Mouse (Mus musculus) myocyte (in vitro differentiated cells): ENCODE measurements around the gene Trim58. TPM values are rescaled to one million over a fixed set of nuclear protein-coding genes. Genes with fewer than 3 reads are reported as not detected.

Experiments
- H3K27me3 ChIP-seq: one replicate; pipeline ENCODE4 v1.6.1; 2011; ENCODE audit not compliant: control insufficient read depth, insufficient read depth, insufficient read length
- H3K36me3 ChIP-seq: one replicate; pipeline ENCODE4 v1.6.1; 2011; ENCODE audit not compliant: control insufficient read depth, insufficient read depth
- H3K4me2 ChIP-seq: one replicate; pipeline ENCODE4 v1.6.1; 2011; ENCODE audit warnings: low read depth, control low read depth
- H3K4me3 ChIP-seq: one replicate; pipeline ENCODE4 v1.5.1; 2011; ENCODE audit warnings: mild to moderate bottlenecking, control low read depth, moderate library complexity
- H3K79me2 ChIP-seq: one replicate; pipeline ENCODE4 v1.6.1; 2011; ENCODE audit not compliant: control insufficient read depth, insufficient read depth
- H3ac ChIP-seq: one replicate; pipeline ENCODE4 v1.6.1; 2011; ENCODE audit not compliant: control insufficient read depth, insufficient read length
- CEBPB ChIP-seq: IDR thresholded peaks from 2 replicates; pipeline ENCODE4 v1.6.1; 2011; ENCODE audit warnings: mild to moderate bottlenecking, moderate library complexity; ENCODE audit not compliant: poor library complexity, insufficient read depth, severe bottlenecking
- E2F4 ChIP-seq: IDR thresholded peaks from one replicate; pipeline ENCODE4 v1.6.1; 2011; ENCODE audit warnings: mild to moderate bottlenecking, control low read depth, moderate library complexity; ENCODE audit not compliant: insufficient read depth
- MAX ChIP-seq: IDR thresholded peaks from one replicate; pipeline ENCODE4 v1.6.1; 2011; ENCODE audit warnings: low read depth, mild to moderate bottlenecking, control low read depth
- MYOD1 ChIP-seq, 3 experiments: IDR thresholded peaks; one replicate each; pipeline ENCODE4 v1.6.1; 2011; ENCODE audit warnings: control low read depth in 2 of 3, low read depth in 2 of 3, mild to moderate bottlenecking in 2 of 3, moderate library complexity in 1 of 3; ENCODE audit not compliant: insufficient read length in 2 of 3, control insufficient read depth in 1 of 3
- MYOG ChIP-seq, 3 experiments: IDR thresholded peaks; one replicate each; pipeline ENCODE4 v1.6.1; 2011; ENCODE audit warnings: control low read depth in 2 of 3, low read depth in 2 of 3, mild to moderate bottlenecking in 2 of 3; ENCODE audit not compliant: insufficient read length in 2 of 3, control insufficient read depth in 1 of 3, insufficient read depth in 1 of 3
- POLR2A ChIP-seq: IDR thresholded peaks from one replicate; pipeline ENCODE4 v1.6.1; 2011; ENCODE audit warnings: low read depth, mild to moderate bottlenecking, control low read depth, moderate library complexity; ENCODE audit not compliant: insufficient read length
- POLR2AphosphoS2 ChIP-seq: IDR thresholded peaks from one replicate; pipeline ENCODE4 v1.6.1; 2011; ENCODE audit warnings: low read depth, control low read depth; ENCODE audit not compliant: insufficient read length
- REST ChIP-seq: IDR thresholded peaks from one replicate; pipeline ENCODE4 v1.6.1; 2011; ENCODE audit warnings: mild to moderate bottlenecking, control low read depth, moderate library complexity; ENCODE audit not compliant: insufficient read depth, insufficient read length
- SRF ChIP-seq: IDR thresholded peaks from one replicate; pipeline ENCODE4 v1.6.1; 2011; ENCODE audit warnings: low read depth; ENCODE audit not compliant: control insufficient read depth, insufficient read length
- TCF12 ChIP-seq: IDR thresholded peaks from one replicate; pipeline ENCODE4 v1.6.1; 2011; ENCODE audit warnings: mild to moderate bottlenecking, control low read depth; ENCODE audit not compliant: poor library complexity, insufficient read depth, severe bottlenecking
- TCF3 ChIP-seq: IDR thresholded peaks from one replicate; pipeline ENCODE4 v1.6.1; 2011; ENCODE audit warnings: low read depth, control low read depth; ENCODE audit not compliant: insufficient read length
- USF1 ChIP-seq: IDR thresholded peaks from one replicate; pipeline ENCODE4 v1.6.1; 2011; ENCODE audit warnings: low read depth, mild to moderate bottlenecking, control low read depth, moderate library complexity
- polyA plus RNA-seq: library from polyadenylated mRNA; unstranded; fragments of >200 nt; fragmentation: generic; extraction: Trizol; gene quantifications from one replicate; pipeline ENCODE4 v1.2.1, GENCODE M21; 2012; ENCODE audit warnings: missing spikeins

Gene Trim58
- polyA plus RNA-seq, 1 experiment, result not detected

- no peaks in the 10 kb centered on the region for H3K79me2 ChIP-seq
- no peaks in the 10 kb centered on the region for H3K36me3 ChIP-seq
- H3K4me2 ChIP-seq, result no peak overlapping the region
- no peak overlapping the region for H3ac ChIP-seq
- no peaks in the 10 kb centered on the region for H3K27me3 ChIP-seq
- TF ChIP-seq MAX, result no peak
- no peak for TF ChIP-seq MYOG (IDR thresholded peaks at IDR 0.05; ENCODE audit: control insufficient read depth in 1 of 3, insufficient read depth in 1 of 3, insufficient read length in 2 of 3, low read depth in 2 of 3)
- no peak for TF ChIP-seq MYOD1 (IDR thresholded peaks at IDR 0.05; ENCODE audit: control insufficient read depth in 1 of 3, insufficient read length in 2 of 3, low read depth in 2 of 3)
- TF ChIP-seq E2F4, result no peak
- TF ChIP-seq TCF3, result no peak
- TF ChIP-seq POLR2AphosphoS2, result no peak
- TF ChIP-seq REST, result no peak
- H3K4me3 ChIP-seq, result no peak overlapping the region
These were observed 37.3 kb upstream of the Trim58 start for GRCm38 (mm10) chr11:58602800-58603560.

- H3K27me3 ChIP-seq, result no peaks in the 10 kb centered on the region
- H3K4me3 ChIP-seq, result no peak overlapping the region
- TF ChIP-seq E2F4 (no peak), USF1 (no peak), REST (no peak), MYOD1 (IDR thresholded peaks at IDR 0.05; ENCODE audit: control insufficient read depth in 1 of 3, insufficient read length in 2 of 3, low read depth in 2 of 3) (no peak), POLR2A (no peak), SRF (no peak), CEBPB (no peak), MAX (no peak), TCF3 (no peak), MYOG (IDR thresholded peaks at IDR 0.05; ENCODE audit: control insufficient read depth in 1 of 3, insufficient read depth in 1 of 3, insufficient read length in 2 of 3, low read depth in 2 of 3) (no peak), TCF12 (no peak), POLR2AphosphoS2 (no peak)
- no peak overlapping the region for H3ac ChIP-seq
- no peaks in the 10 kb centered on the region for H3K79me2 ChIP-seq
- H3K36me3 ChIP-seq, result no peaks in the 10 kb centered on the region
- H3K4me2 ChIP-seq, result no peak overlapping the region
These were observed 35.6 kb upstream of the Trim58 start for GRCm38 (mm10) chr11:58604688-58605087.

GRCm38 (mm10) chr11:58605228-58605627, 35.0 kb upstream of the Trim58 start:
- Histone ChIP-seq H3ac (no peak overlapping the region), H3K4me3 (no peak overlapping the region), H3K79me2 (no peaks in the 10 kb centered on the region), H3K27me3 (no peaks in the 10 kb centered on the region), H3K36me3 (no peaks in the 10 kb centered on the region), H3K4me2 (no peak overlapping the region)
- no peak for TF ChIP-seq MAX
- TF ChIP-seq TCF3, result no peak
- no peak for TF ChIP-seq E2F4
- no peak for TF ChIP-seq POLR2AphosphoS2
- no peak for TF ChIP-seq CEBPB
- TF ChIP-seq TCF12, result no peak
- TF ChIP-seq SRF, result no peak
- no peak for TF ChIP-seq USF1
- no peak for TF ChIP-seq REST
- no peak for TF ChIP-seq POLR2A
- TF ChIP-seq MYOD1 (IDR thresholded peaks at IDR 0.05; ENCODE audit: control insufficient read depth in 1 of 3, insufficient read length in 2 of 3, low read depth in 2 of 3), result no peak
- no peak for TF ChIP-seq MYOG (IDR thresholded peaks at IDR 0.05; ENCODE audit: control insufficient read depth in 1 of 3, insufficient read depth in 1 of 3, insufficient read length in 2 of 3, low read depth in 2 of 3)

GRCm38 (mm10) chr11:58606177-58606919, 33.9 kb upstream of the Trim58 start:
- no peaks in the 10 kb centered on the region for H3K36me3 ChIP-seq
- no peaks in the 10 kb centered on the region for H3K79me2 ChIP-seq
- no peak overlapping the region for H3K4me2 ChIP-seq
- no peaks in the 10 kb centered on the region for H3K27me3 ChIP-seq
- no peak overlapping the region for H3ac ChIP-seq
- TF ChIP-seq MAX (no peak), E2F4 (no peak)
- H3K4me3 ChIP-seq, result no peak overlapping the region

- Histone ChIP-seq H3K27me3 (no peaks in the 10 kb centered on the region), H3ac (no peak overlapping the region), H3K4me3 (no peak overlapping the region), H3K4me2 (no peak overlapping the region), H3K79me2 (no peaks in the 10 kb centered on the region), H3K36me3 (no peaks in the 10 kb centered on the region)
- TF ChIP-seq POLR2AphosphoS2, result no peak
- TF ChIP-seq SRF, result no peak
- no peak for TF ChIP-seq CEBPB
- TF ChIP-seq REST, result no peak
- TF ChIP-seq TCF12, result no peak
- no peak for TF ChIP-seq MYOG (IDR thresholded peaks at IDR 0.05; ENCODE audit: control insufficient read depth in 1 of 3, insufficient read depth in 1 of 3, insufficient read length in 2 of 3, low read depth in 2 of 3)
These were observed 33.2 kb upstream of the Trim58 start for GRCm38 (mm10) chr11:58607030-58607429.
